Mouse (Mus musculus) layer of hippocampus, postnatal 36 days (tissue): ENCODE results near the gene Tpx2. TPM values are rescaled to one million over a fixed set of nuclear protein-coding genes. Genes with fewer than 3 reads are reported as not detected.
A peak's percentile ranks its signal among the peaks of the same experiment; 100 is the strongest.

Experiments
- DNase-seq, 2 experiments: peaks; one replicate each; pipeline ENCODE4 v3.0.0; 2022
- total RNA-seq, 2 experiments: library from RNA; stranded (reverse); gene quantifications; 2 replicates each; pipeline ENCODE4 v1.2.3; 2021

The Tpx2 gene
- total RNA-seq, 2 experiments from 2014 or later: 2.0 to 3.1 TPM

DNA sequence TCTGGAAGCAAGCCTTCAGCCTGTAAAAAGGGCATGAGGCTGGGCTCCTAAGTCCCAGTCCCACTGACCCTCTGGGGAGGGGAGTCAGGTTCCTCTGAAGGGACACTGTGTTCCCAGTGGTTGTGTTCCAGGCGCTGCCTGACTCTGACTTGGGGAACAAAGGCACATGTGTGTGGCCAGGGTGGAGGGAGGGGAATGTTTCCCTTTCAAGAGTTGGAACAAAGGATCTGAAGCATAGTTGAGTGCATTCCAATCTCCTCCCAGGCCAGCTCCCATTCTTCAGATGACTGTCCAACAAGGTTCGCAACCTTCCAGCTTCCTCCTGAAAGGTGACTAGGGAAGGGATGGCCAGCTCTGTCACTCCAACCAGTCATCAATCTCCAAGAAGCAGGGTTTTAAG, 27.4 kb upstream of the Tpx2 start:
- peak; percentile 60 to 61 for DNase-seq

DNA sequence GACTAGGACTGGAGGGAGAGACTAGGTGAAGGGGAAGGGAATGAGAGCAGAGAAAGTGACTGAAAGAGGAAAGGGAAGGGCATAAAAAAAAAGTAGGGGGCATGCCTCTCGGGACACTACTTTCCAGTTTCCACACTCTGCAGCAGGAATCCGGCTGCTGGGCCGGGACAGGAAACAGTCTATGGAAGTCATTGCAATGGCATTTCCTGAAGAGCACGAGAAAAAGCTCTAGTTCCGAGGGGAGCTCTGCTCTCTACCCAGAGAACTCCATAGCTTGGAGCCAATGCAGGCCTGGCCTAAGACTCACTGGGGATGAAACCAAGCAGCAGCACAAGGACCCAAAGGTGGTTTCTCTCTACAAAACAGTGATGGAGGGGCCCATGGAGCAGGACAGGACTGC, 26.7 kb upstream of the Tpx2 start:
- no peak for DNase-seq

DNA sequence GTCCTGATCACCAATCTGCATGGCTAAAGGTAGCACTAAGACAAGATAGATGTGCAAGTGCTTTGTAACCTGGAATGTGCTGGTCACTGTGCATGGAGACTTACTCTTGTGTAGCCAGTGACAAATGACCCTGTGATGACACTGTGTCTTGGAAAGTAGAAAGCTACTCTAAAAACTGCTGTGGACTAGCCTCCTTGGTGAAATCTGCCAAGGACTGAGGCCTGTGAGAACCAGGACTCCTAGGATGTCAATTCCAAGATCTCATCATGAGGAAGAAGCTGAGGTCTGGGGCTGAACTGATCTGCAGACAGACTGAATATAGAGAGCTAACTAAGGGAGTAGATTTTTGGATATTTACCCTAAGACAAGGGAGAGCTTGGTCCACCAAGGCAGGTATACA, 26.2 kb upstream of the Tpx2 start:
- no peak for DNase-seq

DNA sequence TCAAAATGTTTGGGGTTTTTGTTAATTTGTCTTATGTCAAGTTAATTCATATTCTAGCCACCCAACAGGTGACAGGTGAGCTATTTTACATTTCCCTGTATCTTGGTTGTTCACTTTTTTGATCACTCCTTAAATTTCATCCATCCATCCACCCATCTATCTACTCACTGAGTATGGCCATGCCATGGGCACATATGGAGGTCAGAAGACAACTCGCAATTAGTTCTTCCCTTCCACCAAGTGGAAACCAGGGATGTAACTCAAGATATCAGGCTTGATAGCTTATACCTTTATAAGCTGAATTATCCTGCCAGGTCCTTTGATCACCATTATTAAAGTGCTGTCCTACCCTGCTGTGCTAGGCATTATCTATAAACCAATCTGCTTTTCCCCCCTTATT, 24.0 kb upstream of the Tpx2 start:
- no peak for DNase-seq

- no peak for DNase-seq
These were observed 23.2 kb upstream of the Tpx2 start for GRCm38 (mm10) chr2:152824438-152825167.

DNA sequence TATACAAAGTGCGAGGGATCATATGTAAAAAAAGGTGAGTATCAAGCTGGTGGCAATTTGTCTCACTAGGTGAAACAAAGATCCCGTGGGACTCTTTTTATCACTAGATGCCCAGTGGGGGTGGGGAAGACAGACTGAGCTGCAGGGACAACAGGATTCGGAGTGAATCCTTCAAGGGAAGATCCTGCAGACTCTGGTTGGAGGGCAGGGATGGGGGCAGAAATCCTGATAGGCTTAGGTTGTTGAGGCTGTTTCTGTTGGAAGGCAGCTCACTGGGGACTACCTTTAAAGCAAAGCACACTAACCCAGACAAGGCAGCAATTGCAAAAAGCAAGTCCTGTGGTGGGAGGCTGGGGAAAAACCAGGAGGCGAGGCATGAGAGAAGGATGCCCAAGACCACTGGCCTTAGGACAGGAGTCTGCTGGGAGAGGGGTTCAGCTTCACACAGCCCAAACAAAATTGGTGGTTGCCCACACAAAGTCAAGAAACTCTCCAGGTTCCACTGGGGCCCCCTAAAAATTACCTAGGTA, 22.5 kb upstream of the Tpx2 start:
- DNase-seq: no peak

DNA sequence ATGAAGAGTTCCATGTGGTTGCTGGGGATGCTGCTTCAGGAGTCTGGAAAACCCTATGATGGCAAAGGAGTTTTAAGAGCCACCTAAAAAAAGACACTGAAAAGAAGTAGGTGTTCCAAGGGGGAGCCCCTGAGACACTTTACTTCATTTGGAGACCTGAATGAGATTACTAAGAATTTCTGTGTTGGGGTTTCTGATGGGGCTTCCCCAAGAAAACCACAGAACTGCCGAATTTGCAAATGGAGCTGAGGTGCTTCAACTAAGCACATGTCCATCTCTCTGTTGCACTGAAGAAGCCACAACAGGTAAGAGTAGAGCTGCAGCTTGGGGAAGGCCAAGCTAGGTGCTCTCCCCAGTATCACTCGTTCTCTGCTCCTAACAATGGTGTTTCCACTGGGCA, 22.1 kb upstream of the Tpx2 start:
- DNase-seq: no peak

- no peak for DNase-seq
These were observed 21.3 kb upstream of the Tpx2 start for GRCm38 (mm10) chr2:152826481-152826880.

GRCm38 (mm10) chr2:152827321-152828010, 20.3 kb upstream of the Tpx2 start:
- no peak for DNase-seq

DNA sequence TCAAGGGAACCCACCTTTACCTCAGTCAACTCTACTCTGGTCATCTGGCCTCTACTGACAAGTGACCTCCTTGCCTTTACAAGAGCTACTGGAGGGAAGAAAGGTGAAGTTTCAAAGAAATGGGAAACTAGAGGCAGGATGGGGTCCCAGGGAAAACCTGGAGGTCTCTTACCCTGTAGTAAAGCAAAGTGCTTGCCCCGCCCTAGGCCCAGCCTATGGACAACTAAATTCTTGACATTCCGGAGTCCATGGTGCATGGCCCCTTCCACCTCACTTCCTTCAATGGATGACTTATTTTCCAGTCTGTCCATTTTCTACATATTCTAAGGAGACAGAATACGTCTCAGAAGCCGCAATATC, 19.8 kb upstream of the Tpx2 start:
- no peak for DNase-seq

DNA sequence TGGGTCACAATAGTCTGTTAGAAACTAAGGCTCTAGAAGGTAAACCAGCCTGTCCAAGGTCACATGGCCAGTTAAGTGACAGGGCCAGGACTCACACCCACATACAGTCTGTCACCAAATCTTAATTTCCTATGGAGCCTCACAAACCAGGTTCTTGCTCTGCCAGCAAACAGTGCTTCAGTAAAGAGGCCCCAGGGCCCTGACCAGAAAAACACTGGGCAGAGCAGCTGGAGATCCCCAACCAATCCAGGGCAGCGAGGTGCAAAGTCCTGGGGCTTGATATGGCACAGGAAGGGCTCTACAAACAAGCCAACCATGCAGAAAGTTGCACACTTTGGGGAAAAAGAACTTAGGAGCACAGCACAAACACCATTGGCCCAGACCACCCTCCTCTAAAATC, 19.2 kb upstream of the Tpx2 start:
- DNase-seq: no peak

- peak in 1 of 2 experiments; percentile 52 for DNase-seq
These were observed 18.3 kb upstream of the Tpx2 start for GRCm38 (mm10) chr2:152829367-152829881.

DNA sequence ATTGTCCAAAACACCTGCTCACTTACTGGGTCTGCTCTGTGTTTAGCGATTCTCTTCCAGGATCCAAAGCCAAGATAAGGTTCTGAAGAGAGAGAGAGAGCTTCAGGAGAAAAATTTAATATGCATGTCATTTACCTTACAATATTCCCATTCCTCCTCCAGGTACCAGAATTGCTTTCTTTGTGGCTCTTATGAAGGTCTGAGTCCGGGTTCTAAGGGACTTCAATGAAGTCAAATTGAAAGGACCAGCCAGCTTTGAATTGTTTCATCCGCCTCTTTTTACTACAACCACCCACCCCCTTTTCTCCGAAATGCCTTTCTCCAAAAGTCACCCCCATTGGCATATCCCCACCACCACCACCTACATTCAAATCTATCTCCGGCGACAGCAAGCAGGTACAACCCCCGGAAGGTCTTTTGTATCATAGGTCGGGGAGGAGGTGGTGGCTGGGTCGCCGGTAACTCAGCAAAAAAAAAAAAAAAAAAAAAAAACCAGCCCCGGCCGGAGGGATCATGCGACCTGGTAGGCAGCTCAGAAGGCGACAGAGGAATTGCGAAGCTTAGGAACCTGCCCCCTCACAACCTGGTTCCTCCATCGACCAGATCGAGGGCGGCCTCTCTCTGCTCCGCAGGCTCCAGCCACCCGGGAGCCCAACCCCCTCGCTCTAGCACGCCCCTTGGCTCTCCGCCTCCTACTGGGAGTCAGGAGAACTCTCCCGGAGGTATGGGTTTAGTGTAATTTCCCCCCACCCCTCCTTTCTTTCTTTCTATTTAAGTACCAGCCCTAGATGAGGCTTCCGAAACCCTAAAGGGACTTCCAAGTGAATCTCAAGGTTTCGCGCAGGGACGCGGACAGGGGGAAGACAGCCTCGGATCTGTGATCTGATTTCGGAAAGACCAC, 17.5 kb upstream of the Tpx2 start:
- peak; percentile 87 to 89 for DNase-seq

GRCm38 (mm10) chr2:152831019-152831878, 16.5 kb upstream of the Tpx2 start, which contains the start of gene Bcl2l1:
Gene Bcl2l1 (minus strand): TSS chr2:152831728.
- peak; percentile 99 for DNase-seq

GRCm38 (mm10) chr2:152839256-152839655, 8.5 kb upstream of the Tpx2 start:
- no peak for DNase-seq

- DNase-seq: no peak
These were observed 5.0 kb upstream of the Tpx2 start for GRCm38 (mm10) chr2:152842741-152843140.

DNA sequence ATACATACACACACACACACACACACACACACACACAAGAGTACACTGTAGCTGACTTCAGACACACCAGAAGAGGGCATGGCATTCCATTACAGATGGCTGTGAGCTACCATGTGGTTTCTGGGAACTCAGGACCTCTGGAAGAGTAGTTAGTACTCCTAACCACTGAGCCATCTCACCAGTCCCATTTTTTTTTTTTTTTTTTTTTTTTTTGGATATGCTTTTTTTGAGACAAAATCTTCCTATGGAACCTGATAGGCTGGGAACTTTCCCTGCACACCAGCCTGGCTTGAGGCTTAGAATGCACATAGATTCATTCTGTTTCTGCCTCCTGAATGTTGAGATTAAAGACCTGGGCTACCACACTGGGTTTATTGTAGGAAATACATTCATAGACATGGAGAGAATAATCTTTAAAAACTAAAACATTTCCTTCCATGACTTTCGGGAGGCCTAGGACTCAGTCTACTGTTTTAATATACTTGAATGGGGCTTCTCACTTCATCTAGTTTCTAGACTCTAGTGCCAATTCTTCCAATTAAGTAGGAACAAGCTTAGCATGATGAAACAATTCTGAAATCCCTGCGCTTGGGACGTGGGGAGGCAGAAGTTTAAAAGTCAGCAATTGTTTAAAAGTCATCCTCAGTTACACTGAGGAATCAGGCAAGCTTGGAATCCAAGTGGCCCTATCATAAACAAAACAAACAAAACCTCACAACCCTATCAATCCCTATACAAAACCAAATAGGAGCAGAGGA, 528 bp upstream of the Tpx2 start:
- no peak for DNase-seq

DNA sequence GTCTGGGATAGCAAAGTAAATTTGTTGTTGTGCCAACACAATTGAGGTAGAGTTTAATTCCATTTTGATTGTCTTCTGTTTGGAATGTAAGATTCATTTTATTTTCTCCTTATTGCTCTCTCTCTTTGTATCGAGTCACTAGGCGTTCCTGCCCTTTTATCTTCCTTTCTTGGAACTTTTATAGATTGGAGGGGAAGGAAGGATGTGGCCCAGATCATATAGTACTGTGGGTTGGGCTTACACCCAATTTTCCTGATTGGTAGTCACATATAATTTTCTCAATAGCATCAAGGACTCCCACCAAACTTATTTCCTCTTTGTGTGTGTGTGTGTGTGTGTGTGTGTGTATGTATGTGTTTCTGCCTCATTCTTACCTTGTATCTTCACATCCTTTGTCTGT, 702 bp downstream of the Tpx2 start:
- no peak for DNase-seq

GRCm38 (mm10) chr2:152859501-152859900, 11.7 kb downstream of the Tpx2 start:
- no peak for DNase-seq

- no peak for DNase-seq
These were observed 14.1 kb downstream of the Tpx2 start for GRCm38 (mm10) chr2:152861891-152862290.

DNA sequence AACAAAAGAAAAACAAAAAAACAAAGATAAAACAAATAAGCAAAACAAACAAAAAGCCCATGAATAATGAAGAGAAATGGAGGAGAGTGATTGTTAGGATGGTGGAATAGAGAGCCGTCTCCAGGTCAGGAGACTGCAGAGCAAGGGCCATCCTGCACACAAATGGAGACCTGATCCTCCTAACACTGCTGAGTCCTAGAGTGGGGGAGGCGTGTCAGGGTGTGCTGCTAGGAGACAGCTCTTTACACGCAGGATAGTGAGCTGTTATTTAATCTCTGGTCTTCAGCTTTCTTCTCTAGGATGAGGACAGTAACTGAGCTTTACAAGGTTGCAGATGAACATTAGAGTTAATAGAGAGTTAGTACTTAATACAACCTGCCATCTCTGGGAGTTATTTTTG, 14.9 kb downstream of the Tpx2 start:
- no peak for DNase-seq
